Mouse (Mus musculus): ENCODE data around the gene Man2a1. TPM values are rescaled to one million over a fixed set of nuclear protein-coding genes. Genes with fewer than 3 reads are reported as not detected.

The Man2a1 gene
- total and polyA plus RNA-seq, 3 experiments, result 4.7 to 18.5 (median 17.2) TPM

- H3K9ac ChIP-seq (ENCODE audit: low read depth, low read length), result no peak overlapping the region
- intact Hi-C loops (cut with DNase I), result no loop called here
- 56% methylated on average over 1 of the region's 1 CpGs for WGBS
- H3K4me1 ChIP-seq (ENCODE audit: control insufficient read depth, insufficient read depth, low read length), result peaks cover 5% of the 10 kb centered on the region
- no peak for TF ChIP-seq EP300 (IDR thresholded peaks at IDR 0.05; ENCODE audit: insufficient read depth, low read depth, low read length)
- no peak for TF ChIP-seq CTCF (IDR thresholded peaks at IDR 0.05)
- TF ChIP-seq POLR2A (IDR thresholded peaks at IDR 0.05; ENCODE audit: insufficient read depth, low read depth, low read length), result no peak
- no peaks in the 10 kb centered on the region for H3K79me2 ChIP-seq (replicated peaks; ENCODE audit: control insufficient read depth, insufficient read depth, low read length)
- no peaks in the 10 kb centered on the region for H3K27me3 ChIP-seq (ENCODE audit: control insufficient read depth, insufficient read depth, low read length)
- H3K4me3 ChIP-seq, result no peak overlapping the region
- peaks cover 16% of the 10 kb centered on the region for H3K36me3 ChIP-seq (ENCODE audit: control insufficient read depth, insufficient read depth, low read length)
- DNase-seq, result peak in 1 of 2 experiments; percentile 1
- no peak overlapping the region for H3K27ac ChIP-seq
Observed at GRCm38 (mm10) chr17:64737918-64738317, 137.4 kb downstream of the Man2a1 start.

GRCm38 (mm10) chr17:64739129-64739528 is 138.6 kb downstream of the Man2a1 start:
- H3K9ac ChIP-seq (ENCODE audit: low read depth, low read length), result no peak overlapping the region
- 81% methylated on average over 6 of the region's 6 CpGs for WGBS
- peaks cover 16% of the 10 kb centered on the region for H3K36me3 ChIP-seq (ENCODE audit: control insufficient read depth, insufficient read depth, low read length)
- TF ChIP-seq CTCF (IDR thresholded peaks at IDR 0.05) (no peak), POLR2A (IDR thresholded peaks at IDR 0.05; ENCODE audit: insufficient read depth, low read depth, low read length) (no peak), EP300 (IDR thresholded peaks at IDR 0.05; ENCODE audit: insufficient read depth, low read depth, low read length) (no peak)
- intact Hi-C loops (cut with DNase I), result no loop called here
- H3K79me2 ChIP-seq (replicated peaks; ENCODE audit: control insufficient read depth, insufficient read depth, low read length), result no peaks in the 10 kb centered on the region
- no peak overlapping the region for H3K27ac ChIP-seq
- no peaks in the 10 kb centered on the region for H3K27me3 ChIP-seq (ENCODE audit: control insufficient read depth, insufficient read depth, low read length)
- H3K4me3 ChIP-seq, result no peak overlapping the region
- DNase-seq, result peak in 1 of 2 experiments; percentile 1
- H3K4me1 ChIP-seq (ENCODE audit: control insufficient read depth, insufficient read depth, low read length), result peaks cover 5% of the 10 kb centered on the region

- Histone ChIP-seq H3K4me1 (ENCODE audit: control insufficient read depth, insufficient read depth, low read length) (peaks cover 3% of the 10 kb centered on the region), H3K9ac (ENCODE audit: low read depth, low read length) (no peak overlapping the region), H3K27me3 (ENCODE audit: control insufficient read depth, insufficient read depth, low read length) (no peaks in the 10 kb centered on the region), H3K4me3 (no peak overlapping the region), H3K27ac (no peak overlapping the region), H3K36me3 (ENCODE audit: control insufficient read depth, insufficient read depth, low read length) (peaks cover 2% of the 10 kb centered on the region; the same call in 1 of the 2 replicates), H3K79me2 (replicated peaks; ENCODE audit: control insufficient read depth, insufficient read depth, low read length) (no peaks in the 10 kb centered on the region)
- DNase-seq, result peak in 1 of 2 experiments; percentile 2
- intact Hi-C loops (cut with DNase I), result no loop called here
- TF ChIP-seq EP300 (IDR thresholded peaks at IDR 0.05; ENCODE audit: insufficient read depth, low read depth, low read length) (no peak), CTCF (IDR thresholded peaks at IDR 0.05) (no peak), POLR2A (IDR thresholded peaks at IDR 0.05; ENCODE audit: insufficient read depth, low read depth, low read length) (no peak)
- WGBS, result 70% methylated on average over 6 of the region's 6 CpGs
Observed at GRCm38 (mm10) chr17:64742715-64743605, 142.4 kb downstream of the Man2a1 start.

- Histone ChIP-seq H3K9ac (ENCODE audit: low read depth, low read length) (no peak overlapping the region), H3K4me1 (ENCODE audit: control insufficient read depth, insufficient read depth, low read length) (peaks cover 3% of the 10 kb centered on the region), H3K27me3 (ENCODE audit: control insufficient read depth, insufficient read depth, low read length) (no peaks in the 10 kb centered on the region), H3K79me2 (replicated peaks; ENCODE audit: control insufficient read depth, insufficient read depth, low read length) (no peaks in the 10 kb centered on the region), H3K4me3 (no peak overlapping the region), H3K36me3 (ENCODE audit: control insufficient read depth, insufficient read depth, low read length) (peaks cover under 1% of the 10 kb centered on the region; the same call in 1 of the 2 replicates), H3K27ac (no peak overlapping the region)
- 78% methylated on average over 13 of the region's 13 CpGs for WGBS
- DNase-seq, result peak in 1 of 2 experiments; percentile 1
- TF ChIP-seq POLR2A (IDR thresholded peaks at IDR 0.05; ENCODE audit: insufficient read depth, low read depth, low read length) (no peak), EP300 (IDR thresholded peaks at IDR 0.05; ENCODE audit: insufficient read depth, low read depth, low read length) (no peak), CTCF (IDR thresholded peaks at IDR 0.05) (no peak)
- intact Hi-C loops (cut with DNase I), result no loop called here
Observed at GRCm38 (mm10) chr17:64743606-64744300, 143.2 kb downstream of the Man2a1 start.

- intact Hi-C loops (cut with DNase I), result no loop called here
- Histone ChIP-seq H3K9ac (ENCODE audit: low read depth, low read length) (no peak overlapping the region), H3K36me3 (ENCODE audit: control insufficient read depth, insufficient read depth, low read length) (peaks cover 15% of the 10 kb centered on the region), H3K4me3 (no peak overlapping the region), H3K27ac (no peak overlapping the region), H3K4me1 (ENCODE audit: control insufficient read depth, insufficient read depth, low read length) (peaks cover 3% of the 10 kb centered on the region), H3K27me3 (ENCODE audit: control insufficient read depth, insufficient read depth, low read length) (no peaks in the 10 kb centered on the region), H3K79me2 (replicated peaks; ENCODE audit: control insufficient read depth, insufficient read depth, low read length) (no peaks in the 10 kb centered on the region)
- WGBS, result 80% methylated on average over 8 of the region's 8 CpGs
- no peak for TF ChIP-seq EP300 (IDR thresholded peaks at IDR 0.05; ENCODE audit: insufficient read depth, low read depth, low read length)
- TF ChIP-seq POLR2A (IDR thresholded peaks at IDR 0.05; ENCODE audit: insufficient read depth, low read depth, low read length), result no peak
- no peak for TF ChIP-seq CTCF (IDR thresholded peaks at IDR 0.05)
- no peak for DNase-seq
Observed at GRCm38 (mm10) chr17:64746637-64747225, 146.2 kb downstream of the Man2a1 start.

Data from heart, adult 2 months (tissue).